Mouse (Mus musculus) MEL-GATA-1-ER (cell line): ENCODE measurements around the gene Sv2c.
A peak's percentile ranks its signal among the peaks of the same experiment; 100 is the strongest.
"Not testable (repeated sequence)": the region's sequence is repeated elsewhere in the genome, so short reads cannot be mapped to it uniquely, and the experiment has no call there.

Source experiments
- DNase-seq: peaks from one replicate; pipeline ENCODE4 v3.0.0-alpha.2; 2012; ENCODE audit warnings: low read depth; ENCODE audit errors: extremely low read depth

Gene Sv2c

GRCm38 (mm10) chr13:95968031-95968430, 164.3 kb downstream of the Sv2c start:
- not testable (repeated sequence) for DNase-seq

- no peak for DNase-seq
Measured at GRCm38 (mm10) chr13:95966791-95967190, 165.6 kb downstream of the Sv2c start.

DNA sequence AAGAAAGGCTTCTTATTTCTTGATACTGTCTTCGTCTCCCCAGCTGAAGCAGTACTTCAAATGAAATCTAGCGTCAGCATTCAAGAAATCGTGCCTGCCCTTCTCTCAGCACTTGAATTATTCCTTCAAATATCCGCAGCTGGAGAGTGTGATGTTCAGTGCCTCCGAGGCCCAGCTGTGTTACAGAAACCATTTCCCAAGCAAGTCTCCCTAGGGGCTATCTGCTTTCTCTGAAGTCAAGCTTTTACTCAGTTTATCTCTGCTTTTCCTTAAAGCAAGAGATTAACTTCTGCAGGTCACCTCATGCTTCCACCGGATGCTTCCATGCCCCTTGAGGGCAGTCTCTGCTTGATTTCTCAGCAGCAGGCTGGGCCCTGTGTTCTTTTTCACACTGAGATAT, 166.8 kb downstream of the Sv2c start:
- no peak for DNase-seq

DNA sequence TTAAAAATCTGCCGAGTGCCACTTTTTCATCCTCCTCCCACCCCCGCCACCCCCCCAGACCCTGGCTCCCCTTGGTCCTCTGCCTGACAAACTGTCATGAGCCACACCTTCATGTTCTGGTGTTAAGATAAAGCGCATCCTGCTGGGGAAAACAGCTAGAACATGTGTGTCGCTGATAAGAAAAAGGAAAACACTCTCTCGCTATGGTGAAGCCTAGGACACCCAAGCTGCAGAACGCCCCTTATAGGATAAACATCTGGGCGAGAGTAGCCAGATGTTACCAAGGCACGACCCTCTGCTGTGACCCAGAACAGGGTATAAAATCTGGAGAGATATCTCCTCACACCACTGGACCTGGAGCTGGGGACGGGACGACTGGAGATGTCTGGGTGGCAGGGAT, 167.2 kb downstream of the Sv2c start:
- peak; percentile 55 for DNase-seq

GRCm38 (mm10) chr13:95964226-95964625, 168.2 kb downstream of the Sv2c start:
- DNase-seq, result no peak

DNA sequence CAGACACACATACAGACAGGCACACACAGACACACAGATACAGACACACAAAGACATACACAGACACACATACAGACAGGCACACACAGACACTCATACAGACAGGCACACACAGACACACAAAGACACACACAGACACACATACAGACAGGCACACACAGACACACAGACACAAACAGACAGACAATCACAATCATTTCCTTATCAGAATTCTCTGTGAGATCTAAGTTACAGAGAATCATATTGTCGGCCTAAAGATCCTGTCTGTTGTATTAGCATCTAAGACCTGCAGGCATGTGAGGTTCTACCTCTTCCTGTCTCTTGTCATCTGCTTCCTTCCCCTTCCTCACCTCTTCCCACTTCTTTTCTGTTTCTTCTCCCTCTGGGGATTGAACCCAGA, 168.7 kb downstream of the Sv2c start:
- no peak for DNase-seq

GRCm38 (mm10) chr13:95961905-95962304, 170.5 kb downstream of the Sv2c start:
- no peak for DNase-seq

DNA sequence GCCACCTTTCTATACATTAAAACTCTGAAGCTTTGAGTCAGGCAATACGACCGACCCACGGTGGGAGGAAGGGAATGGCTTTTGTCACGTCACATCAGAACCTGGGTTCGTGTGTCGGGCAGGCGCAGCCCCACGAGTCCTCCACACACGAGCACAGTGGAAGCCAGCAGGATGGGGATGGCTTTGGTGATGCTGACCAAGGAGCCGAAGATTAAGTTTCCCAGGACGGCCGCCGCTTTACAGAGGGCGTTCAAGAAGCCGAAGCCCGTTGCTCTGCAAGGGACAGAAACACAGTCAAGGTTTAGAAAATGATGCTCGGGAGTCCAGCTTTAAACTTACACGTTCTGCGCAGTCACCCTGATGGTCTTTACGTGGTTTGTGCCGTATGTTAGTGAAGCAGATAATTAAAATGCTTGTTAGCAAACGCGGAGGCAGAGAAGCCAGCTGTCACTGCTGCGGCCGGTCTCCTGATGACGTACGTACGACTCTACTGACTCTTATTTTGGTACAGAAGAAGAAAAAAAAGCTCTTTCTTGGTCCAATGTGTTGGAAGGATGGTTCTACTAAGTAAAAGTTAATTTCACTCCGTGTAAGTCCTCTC, 171.1 kb downstream of the Sv2c start:
- no peak for DNase-seq

DNA sequence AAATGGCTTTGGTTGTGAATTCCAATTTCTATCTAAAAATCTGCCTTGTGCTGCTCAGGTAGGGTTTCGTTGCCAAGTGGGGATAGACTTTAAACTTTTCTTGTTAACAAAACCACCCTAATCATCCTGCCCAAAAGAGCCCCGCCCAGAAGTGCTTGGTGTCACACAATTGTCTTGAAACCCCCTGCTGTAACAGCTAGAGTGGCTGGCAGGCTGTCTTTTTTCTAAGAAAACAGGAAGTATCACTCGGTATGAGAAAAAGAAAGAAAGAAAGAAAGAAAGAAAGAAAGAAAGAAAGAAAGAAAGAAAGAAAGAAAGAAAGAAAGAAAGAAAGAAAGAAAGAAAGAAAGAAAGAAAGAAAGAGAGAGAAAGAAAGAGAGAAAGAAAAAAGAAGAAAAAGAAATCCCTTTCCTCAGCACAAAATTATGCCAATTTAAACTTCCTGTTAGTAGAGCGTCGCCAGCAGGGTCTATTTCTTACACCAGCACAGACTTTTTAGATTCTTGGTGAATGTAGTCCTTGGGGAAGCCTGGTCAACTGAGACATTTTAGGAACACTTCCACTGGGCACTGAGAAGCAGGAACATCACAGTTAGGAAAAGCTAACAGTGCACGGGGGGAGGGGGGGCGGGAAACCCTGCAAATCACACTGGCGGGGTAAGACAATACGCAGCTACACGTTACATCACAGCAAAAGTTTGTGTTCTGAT, 171.7 kb downstream of the Sv2c start:
- peak; percentile 40 for DNase-seq

DNA sequence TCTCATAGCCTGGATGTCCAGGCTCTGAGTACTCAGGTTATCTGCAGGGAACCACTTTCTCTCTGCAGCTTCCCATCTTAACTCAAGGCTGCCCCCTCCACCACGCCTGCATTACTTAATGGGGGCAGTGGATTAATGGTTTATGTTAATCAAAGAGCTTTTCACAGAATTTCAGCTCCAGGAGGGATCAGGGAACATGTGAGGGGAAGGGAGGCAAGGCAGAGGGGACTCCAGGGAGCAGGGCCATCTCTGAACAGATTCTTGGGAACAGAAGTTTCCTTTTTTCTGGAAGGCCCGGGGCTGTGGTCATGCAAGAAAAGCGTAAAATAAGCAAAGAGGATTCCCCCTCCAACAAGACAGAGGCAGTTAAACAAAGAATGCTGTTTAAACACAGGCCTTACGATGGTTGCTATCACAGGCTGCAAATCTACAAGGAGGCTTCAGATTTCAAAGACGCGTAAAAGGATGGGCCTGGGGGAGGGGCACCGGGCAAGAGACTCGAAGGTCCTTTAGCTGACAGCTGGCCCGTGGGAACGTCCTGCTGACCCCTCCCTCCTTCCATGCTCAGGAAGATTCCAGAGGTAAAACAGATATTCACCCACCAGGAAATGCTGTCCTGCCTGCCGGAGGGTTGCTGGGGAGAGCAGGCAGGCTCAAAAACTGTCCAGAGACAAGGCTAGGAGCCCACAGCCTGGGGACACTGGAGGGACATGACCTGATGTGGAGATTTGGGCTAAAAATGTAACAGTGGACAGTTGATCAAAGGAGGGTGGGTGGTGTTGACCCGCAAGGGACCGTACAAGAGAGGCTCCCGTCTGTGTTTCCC, 172.5 kb downstream of the Sv2c start:
- no peak for DNase-seq

- DNase-seq, result no peak
Measured at GRCm38 (mm10) chr13:95957134-95957533, 175.2 kb downstream of the Sv2c start.

DNA sequence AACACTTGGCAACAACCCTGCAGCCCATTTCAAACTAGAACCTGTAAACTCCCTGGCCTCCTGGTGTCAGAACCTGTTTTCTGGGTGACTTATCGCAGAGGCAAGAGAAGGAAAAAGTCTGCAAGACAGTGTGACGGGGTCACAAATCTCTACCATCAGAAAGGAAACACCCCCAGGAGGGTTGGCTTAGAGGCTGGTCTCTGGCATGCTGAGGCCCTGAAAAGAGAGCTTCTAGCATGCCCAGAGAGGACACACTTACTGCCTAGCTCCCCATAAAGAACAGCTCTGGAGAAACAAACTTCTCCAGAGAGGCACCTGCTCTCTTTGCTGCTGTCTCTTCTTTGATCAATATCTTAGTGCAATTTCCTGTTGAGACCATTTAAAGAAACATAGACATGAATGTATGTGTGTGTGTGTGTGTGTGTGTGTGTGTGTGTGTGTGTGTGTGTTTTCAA, 176.0 kb downstream of the Sv2c start:
- no peak for DNase-seq

GRCm38 (mm10) chr13:95955204-95955603, 177.2 kb downstream of the Sv2c start:
- DNase-seq, result no peak

GRCm38 (mm10) chr13:95953636-95954035, 178.7 kb downstream of the Sv2c start:
- no peak for DNase-seq

DNA sequence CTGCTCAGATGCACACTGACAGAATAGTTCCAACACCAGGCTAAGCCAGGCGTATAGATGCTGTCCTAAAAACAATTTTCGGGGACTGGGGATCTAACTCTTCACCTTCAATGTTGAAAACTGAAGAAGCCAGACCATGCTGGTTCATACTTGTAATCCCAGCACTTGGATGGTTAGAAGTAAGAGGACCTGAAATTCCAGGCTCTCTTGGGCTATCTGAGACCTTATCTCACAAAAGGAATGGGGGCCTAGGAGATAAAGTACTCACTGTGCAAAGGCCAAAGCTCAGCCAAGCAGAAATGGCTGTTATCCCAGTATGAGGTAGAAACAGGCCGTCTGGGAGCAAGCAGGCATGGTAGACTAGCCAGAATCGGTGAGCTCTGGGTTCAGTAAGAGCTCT, 180.1 kb downstream of the Sv2c start:
- no peak for DNase-seq

DNA sequence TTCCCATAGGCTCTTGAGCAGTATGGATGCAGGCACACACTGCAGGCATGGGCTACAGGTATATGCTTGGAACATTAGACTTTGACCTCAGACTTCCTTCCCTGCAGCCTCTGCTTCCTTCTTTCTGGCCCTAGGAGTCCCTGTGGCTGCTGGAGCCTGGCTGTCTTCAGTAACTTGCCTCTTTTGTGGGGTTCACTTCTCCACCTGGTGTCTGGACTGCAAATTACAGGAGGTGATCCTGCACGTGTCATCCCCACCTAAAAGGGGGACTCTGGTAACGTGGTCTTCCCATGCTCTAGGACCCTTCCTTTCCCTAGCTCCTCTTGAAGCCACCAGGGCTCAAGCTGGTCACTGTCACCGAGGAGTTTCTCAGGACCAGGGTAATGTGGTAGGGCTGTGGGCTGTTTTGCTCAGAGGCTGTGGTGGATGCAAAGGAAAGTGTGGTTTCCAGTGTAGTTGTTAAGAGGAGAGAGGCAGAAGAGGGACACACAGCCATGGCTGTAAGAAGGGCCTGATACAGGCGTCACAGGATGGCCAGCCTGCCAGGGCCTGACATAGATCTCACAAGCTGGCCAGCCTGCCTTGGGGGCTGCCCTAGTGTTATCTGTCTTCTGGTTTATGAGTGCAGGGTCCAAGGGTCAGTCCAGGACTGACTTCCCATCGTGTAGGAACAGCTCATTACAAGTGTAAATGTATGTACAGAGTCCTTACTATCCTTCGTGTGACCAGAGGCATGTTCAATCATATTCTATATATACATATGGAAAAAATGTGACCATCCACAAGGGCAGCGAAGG, 181.1 kb downstream of the Sv2c start:
- no peak for DNase-seq

- no peak for DNase-seq
Measured at GRCm38 (mm10) chr13:95950434-95951091, 181.8 kb downstream of the Sv2c start.

GRCm38 (mm10) chr13:95949356-95949755, 183.0 kb downstream of the Sv2c start:
- DNase-seq, result no peak

GRCm38 (mm10) chr13:95948821-95949220, 183.6 kb downstream of the Sv2c start:
- DNase-seq, result no peak

GRCm38 (mm10) chr13:95948394-95948793, 184.0 kb downstream of the Sv2c start:
- no peak for DNase-seq

- no peak for DNase-seq
Measured at GRCm38 (mm10) chr13:95945937-95946507, 186.4 kb downstream of the Sv2c start.
